Mouse (Mus musculus): ENCODE measurements around the gene Nectin1. TPM values are rescaled to one million over a fixed set of nuclear protein-coding genes. Genes with fewer than 3 reads are reported as not detected.

Gene Nectin1
- polyA plus RNA-seq, 1 experiment from 2014 or later = 8.2 TPM

GRCm38 (mm10) chr9:43736046-43736730, 7.6 kb upstream of the Nectin1 start:
- H3K36me3 ChIP-seq (ENCODE audit: insufficient read depth, low read length) = no peaks in the 10 kb centered on the region
- H3K27ac ChIP-seq (ENCODE audit: low read length) = 0 out of 2 replicates have a peak overlapping the region, but pooled peaks have one; percentile 38
- no peaks in the 10 kb centered on the region for H3K9me3 ChIP-seq (ENCODE audit: low read length)
- ATAC-seq (peak; percentile 66), DNase-seq (ENCODE audit: low spot score) (peak; percentile 78)
- H3K4me2 ChIP-seq (replicated peaks; ENCODE audit: low read depth, low read length) = no peak overlapping the region
- TF ChIP-seq EP300 (IDR thresholded peaks at IDR 0.05) (peak; percentile 64), CTCF (IDR thresholded peaks at IDR 0.05) (no peak)
- H3K27me3 ChIP-seq (replicated peaks; ENCODE audit: insufficient read depth, low read length) = no peaks in the 10 kb centered on the region
- H3K9ac ChIP-seq (replicated peaks; ENCODE audit: low read depth) = no peak overlapping the region
- H3K4me1 ChIP-seq (ENCODE audit: insufficient read depth, low read depth, low read length) = peaks cover 7% of the 10 kb centered on the region; the same call in 1 of the 2 replicates
- H3K4me3 ChIP-seq (ENCODE audit: low read depth, low read length) = no peak overlapping the region
- 76% methylated on average over 9 of the region's 9 CpGs for WGBS

GRCm38 (mm10) chr9:43737331-43737730, 6.5 kb upstream of the Nectin1 start:
- Histone ChIP-seq H3K4me3 (ENCODE audit: low read depth, low read length) (no peak overlapping the region), H3K9me3 (ENCODE audit: low read length) (no peaks in the 10 kb centered on the region), H3K27ac (ENCODE audit: low read length) (peak overlapping the region; percentile 65), H3K36me3 (ENCODE audit: insufficient read depth, low read length) (no peaks in the 10 kb centered on the region), H3K4me1 (ENCODE audit: insufficient read depth, low read depth, low read length) (peaks cover 7% of the 10 kb centered on the region; the same call in 1 of the 2 replicates), H3K27me3 (replicated peaks; ENCODE audit: insufficient read depth, low read length) (no peaks in the 10 kb centered on the region), H3K4me2 (replicated peaks; ENCODE audit: low read depth, low read length) (peak overlapping the region; percentile 22; the same call in 1 of the 2 replicates), H3K9ac (replicated peaks; ENCODE audit: low read depth) (no peak overlapping the region)
- TF ChIP-seq CTCF (IDR thresholded peaks at IDR 0.05) (no peak), EP300 (IDR thresholded peaks at IDR 0.05) (no peak)
- peak; percentile 64 for DNase-seq (ENCODE audit: low spot score)
- ATAC-seq = peak; percentile 59
- 4% methylated on average over 3 of the region's 3 CpGs for WGBS

GRCm38 (mm10) chr9:43737871-43738292, 5.9 kb upstream of the Nectin1 start:
- Histone ChIP-seq H3K27ac (ENCODE audit: low read length) (peak overlapping the region; percentile 65), H3K4me2 (replicated peaks; ENCODE audit: low read depth, low read length) (peak overlapping the region; percentile 22; the same call in 1 of the 2 replicates), H3K9ac (replicated peaks; ENCODE audit: low read depth) (no peak overlapping the region), H3K27me3 (replicated peaks; ENCODE audit: insufficient read depth, low read length) (no peaks in the 10 kb centered on the region), H3K36me3 (ENCODE audit: insufficient read depth, low read length) (no peaks in the 10 kb centered on the region), H3K4me3 (ENCODE audit: low read depth, low read length) (no peak overlapping the region), H3K9me3 (ENCODE audit: low read length) (no peaks in the 10 kb centered on the region), H3K4me1 (ENCODE audit: insufficient read depth, low read depth, low read length) (peaks cover 7% of the 10 kb centered on the region; the same call in 1 of the 2 replicates)
- 5% methylated on average over 12 of the region's 12 CpGs for WGBS
- DNase-seq (ENCODE audit: low spot score) (peak; percentile 85), ATAC-seq (peak; percentile 75)
- TF ChIP-seq CTCF (IDR thresholded peaks at IDR 0.05) (no peak), EP300 (IDR thresholded peaks at IDR 0.05) (no peak)

- no peak for ATAC-seq
- H3K4me2 ChIP-seq (replicated peaks; ENCODE audit: low read depth, low read length) = peak overlapping the region; percentile 22; the same call in 1 of the 2 replicates
These were observed 5.2 kb upstream of the Nectin1 start for GRCm38 (mm10) chr9:43738480-43739084.

DNA sequence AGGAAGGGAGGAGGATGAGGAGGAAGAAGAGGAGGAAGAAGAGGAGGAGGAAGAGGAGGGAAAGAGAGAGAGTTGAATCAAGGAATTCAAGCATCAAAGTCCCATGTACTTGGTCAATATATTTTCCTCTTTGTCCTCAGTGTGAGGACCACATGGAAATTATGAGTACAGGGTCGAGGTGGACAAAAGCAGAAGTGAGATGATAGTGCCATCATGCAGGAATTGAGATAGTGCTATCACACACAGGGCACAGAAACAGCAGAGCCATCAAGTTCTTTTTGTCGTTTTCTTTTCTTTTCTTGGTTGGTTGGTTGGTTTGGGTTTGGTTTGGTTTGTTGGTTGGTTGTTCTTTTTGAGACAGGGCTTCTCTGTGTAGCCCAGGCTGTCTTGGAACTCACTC, 2.5 kb upstream of the Nectin1 start:
- 71% methylated on average over 2 of the region's 2 CpGs for whole genome bisulfite sequencing
- Histone ChIP-seq H3K4me3 (ENCODE audit: low read depth, low read length) (no peak overlapping the region), H3K4me1 (ENCODE audit: insufficient read depth, low read depth, low read length) (peaks cover 15% of the 10 kb centered on the region; the same call in 1 of the 2 replicates), H3K27ac (ENCODE audit: low read length) (no peak overlapping the region), H3K4me2 (replicated peaks; ENCODE audit: low read depth, low read length) (no peak overlapping the region), H3K36me3 (ENCODE audit: insufficient read depth, low read length) (no peaks in the 10 kb centered on the region), H3K9me3 (ENCODE audit: low read length) (no peaks in the 10 kb centered on the region), H3K27me3 (replicated peaks; ENCODE audit: insufficient read depth, low read length) (no peaks in the 10 kb centered on the region), H3K9ac (replicated peaks; ENCODE audit: low read depth) (no peak overlapping the region)
- ATAC-seq (no peak), DNase-seq (ENCODE audit: low spot score) (no peak)
- TF ChIP-seq CTCF (IDR thresholded peaks at IDR 0.05) (no peak), EP300 (IDR thresholded peaks at IDR 0.05) (no peak)

More at GRCm38 (mm10) chr9:43738480-43739084, 5.2 kb upstream of the Nectin1 start:
- peaks cover 10% of the 10 kb centered on the region; the same call in 1 of the 2 replicates for H3K4me1 ChIP-seq (ENCODE audit: insufficient read depth, low read depth, low read length)
- no peaks in the 10 kb centered on the region for H3K27me3 ChIP-seq (replicated peaks; ENCODE audit: insufficient read depth, low read length)
- no peaks in the 10 kb centered on the region for H3K9me3 ChIP-seq (ENCODE audit: low read length)
- no peak overlapping the region for H3K4me3 ChIP-seq (ENCODE audit: low read depth, low read length)
- no peak overlapping the region for H3K9ac ChIP-seq (replicated peaks; ENCODE audit: low read depth)
- H3K36me3 ChIP-seq (ENCODE audit: insufficient read depth, low read length) = no peaks in the 10 kb centered on the region
- WGBS = 19% methylated on average over 6 of the region's 6 CpGs
- peak overlapping the region; percentile 11; the same call in 1 of the 2 replicates for H3K27ac ChIP-seq (ENCODE audit: low read length)
- peak; percentile 40 for DNase-seq (ENCODE audit: low spot score)
- TF ChIP-seq CTCF (IDR thresholded peaks at IDR 0.05) (no peak), EP300 (IDR thresholded peaks at IDR 0.05) (peak; percentile 68)

- Histone ChIP-seq H3K9ac (replicated peaks; ENCODE audit: low read depth) (no peak overlapping the region), H3K9me3 (ENCODE audit: low read length) (no peaks in the 10 kb centered on the region), H3K27me3 (replicated peaks; ENCODE audit: insufficient read depth, low read length) (no peaks in the 10 kb centered on the region), H3K4me3 (ENCODE audit: low read depth, low read length) (no peak overlapping the region), H3K4me2 (replicated peaks; ENCODE audit: low read depth, low read length) (no peak overlapping the region), H3K4me1 (ENCODE audit: insufficient read depth, low read depth, low read length) (peaks cover 15% of the 10 kb centered on the region; the same call in 1 of the 2 replicates), H3K36me3 (ENCODE audit: insufficient read depth, low read length) (no peaks in the 10 kb centered on the region), H3K27ac (ENCODE audit: low read length) (peak overlapping the region; percentile 92; the same call in 1 of the 2 replicates)
- WGBS = 85% methylated on average over 4 of the region's 4 CpGs
- DNase-seq (ENCODE audit: low spot score) (no peak), ATAC-seq (no peak)
- TF ChIP-seq EP300 (IDR thresholded peaks at IDR 0.05) (no peak), CTCF (IDR thresholded peaks at IDR 0.05) (no peak)
These were observed 1.7 kb upstream of the Nectin1 start for GRCm38 (mm10) chr9:43742066-43742465.
